Mouse (Mus musculus): Measurements from ENCODE around the gene Eno1. TPM values are rescaled to one million over a fixed set of nuclear protein-coding genes. Genes with fewer than 3 reads are reported as not detected.
A peak's percentile ranks its signal among the peaks of the same experiment; 100 is the strongest.

Gene Eno1
- polyA plus RNA-seq, 1 experiment from 2014 or later, result 3,458 TPM

DNA sequence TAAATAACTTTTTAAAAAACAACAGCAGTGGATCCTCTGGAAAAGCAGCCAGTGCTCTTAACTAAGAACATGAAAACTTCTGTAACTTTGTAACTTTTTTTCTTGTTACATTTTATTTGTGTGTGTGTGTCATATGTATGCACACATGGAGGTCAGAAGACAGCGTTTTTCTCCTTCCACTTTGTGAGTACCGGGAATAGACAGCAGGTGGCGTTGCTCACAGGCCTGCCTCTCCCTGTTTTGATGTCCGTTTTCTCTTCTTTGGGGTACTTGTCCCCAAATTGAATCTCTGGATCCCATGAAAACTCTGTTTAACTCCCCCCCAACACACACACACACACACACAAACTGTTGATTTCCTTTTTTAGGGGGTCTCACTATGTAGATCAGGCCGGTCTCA lies 22.6 kb upstream of the Eno1 start:
- WGBS, result 27% methylated on average over 5 of the region's 5 CpGs
- Histone ChIP-seq H3K27me3 (replicated peaks; ENCODE audit: low read depth, poor library complexity, severe bottlenecking) (no peaks in the 10 kb centered on the region), H3K4me3 (no peak overlapping the region), H3K4me1 (peaks cover 20% of the 10 kb centered on the region), H3K9me3 (no peaks in the 10 kb centered on the region), H3K27ac (replicated peaks) (no peak overlapping the region), H3K36me3 (replicated peaks) (no peaks in the 10 kb centered on the region)
- DNase-seq (ENCODE audit: low spot score), result no peak

DNA sequence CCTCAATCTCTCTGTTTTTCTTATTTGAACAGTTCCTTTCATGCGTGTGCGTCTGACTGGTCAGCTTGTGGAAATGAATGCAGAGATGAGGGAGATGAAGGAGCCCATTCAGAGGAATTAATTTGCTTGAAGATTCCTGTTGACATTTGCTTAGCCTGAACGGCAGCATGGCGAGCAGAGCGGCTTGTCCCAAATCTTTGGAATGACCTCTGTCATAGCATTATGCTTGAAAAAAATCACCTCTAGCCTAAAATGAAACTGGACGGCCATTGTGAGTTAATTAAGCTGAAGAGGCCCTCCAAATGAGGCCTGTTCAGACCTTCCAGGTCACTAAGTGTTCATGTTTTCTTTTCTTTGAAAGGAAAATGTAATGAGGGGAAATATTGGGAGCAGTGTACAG lies 20.1 kb upstream of the Eno1 start:
- no peak for DNase-seq (ENCODE audit: low spot score)
- H3K4me3 ChIP-seq, result no peak overlapping the region
- H3K27me3 ChIP-seq (replicated peaks; ENCODE audit: low read depth, poor library complexity, severe bottlenecking), result peaks cover 4% of the 10 kb centered on the region; the same call in 1 of the 2 replicates
- H3K36me3 ChIP-seq (replicated peaks), result no peaks in the 10 kb centered on the region
- no peaks in the 10 kb centered on the region for H3K9me3 ChIP-seq
- peaks cover 30% of the 10 kb centered on the region for H3K4me1 ChIP-seq
- no peak overlapping the region for H3K27ac ChIP-seq (replicated peaks)
- 68% methylated on average over 6 of the region's 6 CpGs for WGBS

DNA sequence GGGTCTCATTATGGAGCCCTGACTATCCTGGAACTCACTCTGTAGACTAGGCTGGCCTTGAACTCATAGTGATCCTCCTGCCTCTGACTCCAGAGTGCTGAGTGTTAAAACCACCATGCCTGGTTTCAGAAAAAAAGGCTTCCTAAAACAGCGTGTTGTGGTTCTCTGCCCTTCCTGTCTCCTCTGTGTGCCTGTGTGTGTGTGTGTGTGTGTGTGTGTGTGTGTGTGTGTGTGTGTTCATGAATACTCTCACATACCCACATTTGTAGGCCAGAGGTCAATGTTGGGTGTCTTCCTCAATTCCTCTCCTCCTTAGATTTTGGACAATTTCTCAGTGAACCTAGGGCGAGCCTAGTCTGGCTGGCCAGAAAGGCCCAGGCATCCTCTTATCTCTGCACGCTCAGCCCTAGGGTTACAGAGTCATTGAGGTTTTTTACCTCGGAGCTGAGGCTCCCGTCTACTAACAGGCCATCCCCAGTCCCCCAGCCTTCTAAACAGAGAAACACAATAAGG lies 19.4 kb upstream of the Eno1 start:
- Histone ChIP-seq H3K27me3 (replicated peaks; ENCODE audit: low read depth, poor library complexity, severe bottlenecking) (peaks cover 8% of the 10 kb centered on the region; the same call in 1 of the 2 replicates), H3K27ac (replicated peaks) (0 out of 2 replicates have a peak overlapping the region, but pooled peaks have one; percentile 0), H3K4me1 (peaks cover 30% of the 10 kb centered on the region), H3K4me3 (no peak overlapping the region), H3K36me3 (replicated peaks) (no peaks in the 10 kb centered on the region), H3K9me3 (no peaks in the 10 kb centered on the region)
- DNase-seq (ENCODE audit: low spot score), result no peak
- 71% methylated on average over 5 of the region's 5 CpGs for WGBS

DNA sequence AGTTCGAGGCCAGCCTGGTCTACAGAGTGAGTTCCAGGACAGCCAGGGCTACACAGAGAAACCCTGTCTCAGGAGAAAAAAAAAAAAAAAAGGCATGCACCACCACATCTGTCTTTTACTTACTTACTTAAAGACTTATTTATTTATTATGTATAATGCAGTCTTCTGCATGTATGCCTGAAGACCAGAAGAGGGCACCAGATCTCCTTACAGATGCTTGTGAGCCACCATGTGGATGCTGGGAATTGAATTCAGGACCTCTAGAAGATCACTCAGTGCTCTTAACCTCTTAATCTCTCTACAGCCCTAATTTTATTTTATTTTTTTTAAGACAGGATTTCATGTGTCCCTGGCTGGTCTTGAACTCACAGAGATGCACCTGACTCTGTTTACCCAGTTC lies 18.6 kb upstream of the Eno1 start:
- Histone ChIP-seq H3K36me3 (replicated peaks) (no peaks in the 10 kb centered on the region), H3K27ac (replicated peaks) (no peak overlapping the region), H3K9me3 (no peaks in the 10 kb centered on the region), H3K27me3 (replicated peaks; ENCODE audit: low read depth, poor library complexity, severe bottlenecking) (peaks cover 8% of the 10 kb centered on the region; the same call in 1 of the 2 replicates), H3K4me1 (peaks cover 21% of the 10 kb centered on the region), H3K4me3 (no peak overlapping the region)
- WGBS, result 84% methylated on average over 1 of the region's 1 CpGs
- DNase-seq (ENCODE audit: low spot score), result no peak

DNA sequence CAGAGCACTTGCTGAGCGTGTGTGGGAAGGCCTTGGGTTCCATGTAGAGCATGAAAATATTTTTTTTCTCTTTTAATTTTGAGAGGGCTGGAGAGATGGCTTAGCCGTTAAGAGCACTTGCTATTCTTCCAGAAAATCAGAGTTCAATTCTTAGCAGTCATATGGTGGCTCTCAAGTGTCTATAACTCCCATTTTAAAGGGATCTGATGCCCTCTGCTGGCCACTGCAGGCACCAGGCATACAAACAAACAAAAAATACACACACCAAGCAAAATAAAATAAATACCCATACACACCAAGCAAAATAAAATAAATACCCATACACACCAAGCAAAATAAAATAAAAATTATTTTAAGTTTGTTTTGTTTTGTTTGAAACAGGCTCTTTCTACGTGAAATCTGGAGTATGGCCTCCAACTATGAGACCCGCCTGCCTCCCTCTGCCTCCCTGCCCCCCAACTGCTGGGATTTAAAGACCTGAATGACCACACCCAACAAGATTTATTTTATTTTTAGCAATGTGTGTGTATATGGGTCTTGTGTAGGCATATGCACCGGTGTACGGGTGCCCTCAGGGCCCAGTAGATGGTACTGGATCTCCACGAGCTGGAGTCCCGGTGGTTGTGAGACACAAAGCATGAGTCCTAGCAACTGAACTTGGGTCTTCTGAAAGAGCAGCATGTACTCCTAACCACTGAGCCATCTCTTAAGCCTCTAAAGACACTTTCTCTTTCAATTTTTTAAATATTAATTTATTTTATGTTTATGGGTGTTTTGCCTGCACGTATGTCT lies 16.8 kb upstream of the Eno1 start:
- peaks cover 8% of the 10 kb centered on the region; the same call in 1 of the 2 replicates for H3K27me3 ChIP-seq (replicated peaks; ENCODE audit: low read depth, poor library complexity, severe bottlenecking)
- H3K4me1 ChIP-seq, result peaks cover 15% of the 10 kb centered on the region
- WGBS, result 73% methylated on average over 9 of the region's 9 CpGs
- H3K9me3 ChIP-seq, result no peaks in the 10 kb centered on the region
- no peaks in the 10 kb centered on the region for H3K36me3 ChIP-seq (replicated peaks)
- H3K4me3 ChIP-seq, result no peak overlapping the region
- peak; percentile 64 for DNase-seq (ENCODE audit: low spot score)
- H3K27ac ChIP-seq (replicated peaks), result no peak overlapping the region

DNA sequence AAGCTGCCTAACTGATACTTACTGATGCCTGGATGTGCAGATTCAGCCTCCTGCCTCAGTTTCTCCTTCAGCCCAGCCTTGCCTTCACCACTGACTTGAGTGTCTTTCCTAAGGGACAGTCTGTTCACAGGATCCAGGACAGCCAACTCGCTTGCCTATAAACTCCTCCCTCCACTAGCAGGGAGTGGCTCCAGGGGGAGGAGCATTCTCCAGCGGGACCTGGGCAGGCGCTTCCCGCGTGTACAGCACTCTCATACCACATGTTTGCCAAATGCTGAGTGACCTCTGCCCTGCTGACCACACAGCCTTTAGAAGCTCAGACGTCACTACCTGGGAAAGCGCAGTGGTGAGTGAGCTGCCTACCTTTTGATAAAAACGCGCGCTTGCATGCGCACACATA lies 15.9 kb upstream of the Eno1 start:
- Histone ChIP-seq H3K36me3 (replicated peaks) (no peaks in the 10 kb centered on the region), H3K27ac (replicated peaks) (peak overlapping the region; percentile 44; the same call in 1 of the 2 replicates), H3K4me3 (peak overlapping the region; percentile 42), H3K27me3 (replicated peaks; ENCODE audit: low read depth, poor library complexity, severe bottlenecking) (peaks cover 8% of the 10 kb centered on the region; the same call in 1 of the 2 replicates), H3K9me3 (no peaks in the 10 kb centered on the region), H3K4me1 (peaks cover 18% of the 10 kb centered on the region)
- WGBS, result 14% methylated on average over 11 of the region's 11 CpGs
- peak; percentile 70 for DNase-seq (ENCODE audit: low spot score)

DNA sequence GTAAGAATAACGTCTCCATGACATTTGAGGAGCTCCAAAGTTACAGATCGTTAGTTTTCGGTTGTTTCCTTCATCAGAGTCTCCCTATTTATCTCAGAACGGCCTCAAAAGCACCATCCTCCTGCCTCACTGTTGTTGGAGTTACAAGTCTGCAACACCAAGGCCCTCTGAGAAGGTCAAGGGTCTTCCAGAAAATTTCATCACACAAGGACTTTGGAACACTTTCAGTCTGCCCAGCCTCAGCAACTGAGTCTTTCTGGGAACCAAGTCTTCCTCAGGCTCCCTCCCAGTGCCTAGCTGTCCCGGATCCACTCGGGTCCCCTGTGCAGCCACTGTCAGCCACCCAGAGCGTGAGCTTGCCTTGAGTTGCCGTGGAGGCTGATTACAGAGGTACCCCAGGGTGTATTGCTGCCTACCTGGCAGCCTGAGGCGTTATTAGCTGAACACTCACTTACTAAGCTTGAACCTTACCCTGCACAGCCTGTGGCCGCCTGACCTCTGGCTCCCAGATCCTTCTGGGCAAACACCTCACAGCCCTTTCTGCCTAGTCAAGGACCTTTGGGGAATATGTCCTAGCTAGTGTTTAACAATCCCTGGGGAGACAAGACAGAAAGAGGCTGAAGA lies 15.4 kb upstream of the Eno1 start:
- Histone ChIP-seq H3K36me3 (replicated peaks) (no peaks in the 10 kb centered on the region), H3K4me3 (peak overlapping the region; percentile 42), H3K27me3 (replicated peaks; ENCODE audit: low read depth, poor library complexity, severe bottlenecking) (peaks cover 8% of the 10 kb centered on the region; the same call in 1 of the 2 replicates), H3K4me1 (peaks cover 18% of the 10 kb centered on the region), H3K27ac (replicated peaks) (no peak overlapping the region; the same call in 1 of the 2 replicates), H3K9me3 (no peaks in the 10 kb centered on the region)
- DNase-seq (ENCODE audit: low spot score), result no peak
- 42% methylated on average over 10 of the region's 10 CpGs for WGBS

DNA sequence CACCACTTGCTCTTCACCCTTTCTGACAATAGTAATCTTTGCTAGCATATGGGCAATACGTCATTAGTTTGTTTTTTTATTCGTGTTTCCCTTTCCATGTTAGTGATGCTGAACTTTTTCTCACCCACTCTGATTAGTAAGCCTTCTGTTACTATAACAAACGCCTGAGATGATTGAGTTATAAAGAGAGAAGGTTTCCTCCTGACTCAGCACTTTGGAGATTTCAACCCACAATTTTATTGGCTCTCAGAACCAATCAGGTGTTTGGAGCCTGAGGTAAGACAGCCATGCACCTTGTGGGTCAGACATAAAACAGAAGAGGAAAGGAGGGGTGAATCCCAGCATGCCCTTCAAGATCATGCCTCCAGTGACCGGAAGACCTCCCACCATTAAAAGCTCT lies 12.7 kb upstream of the Eno1 start:
- Histone ChIP-seq H3K27me3 (replicated peaks; ENCODE audit: low read depth, poor library complexity, severe bottlenecking) (peaks cover 8% of the 10 kb centered on the region; the same call in 1 of the 2 replicates), H3K9me3 (no peaks in the 10 kb centered on the region), H3K4me1 (peaks cover 26% of the 10 kb centered on the region), H3K27ac (replicated peaks) (no peak overlapping the region), H3K36me3 (replicated peaks) (no peaks in the 10 kb centered on the region), H3K4me3 (no peak overlapping the region)
- DNase-seq (ENCODE audit: low spot score), result no peak
- 88% methylated on average over 4 of the region's 4 CpGs for WGBS

DNA sequence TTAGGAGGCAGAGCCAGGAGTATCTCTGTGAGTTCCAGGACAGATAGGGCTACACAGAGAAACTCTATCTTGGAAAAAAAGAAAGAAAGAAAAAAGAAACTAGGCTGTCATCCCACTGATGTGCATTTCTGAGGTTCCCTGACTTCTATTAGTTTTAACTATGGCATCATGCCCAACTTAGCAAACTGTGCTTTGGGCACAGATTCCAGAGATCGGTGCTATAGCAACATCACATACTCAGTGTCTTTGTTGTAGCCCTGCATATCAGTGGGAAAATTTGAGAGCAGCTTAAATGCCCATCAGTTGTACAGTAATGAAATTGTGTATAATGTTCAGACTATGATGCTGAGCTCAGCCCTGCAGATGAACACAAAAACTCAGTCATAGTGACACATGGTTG lies 10.8 kb upstream of the Eno1 start:
- no peak for DNase-seq (ENCODE audit: low spot score)
- no peaks in the 10 kb centered on the region for H3K9me3 ChIP-seq
- 96% methylated on average over 1 of the region's 1 CpGs for WGBS
- peaks cover 39% of the 10 kb centered on the region for H3K4me1 ChIP-seq
- H3K27me3 ChIP-seq (replicated peaks; ENCODE audit: low read depth, poor library complexity, severe bottlenecking), result peaks cover 10% of the 10 kb centered on the region; the same call in 1 of the 2 replicates
- H3K36me3 ChIP-seq (replicated peaks), result no peaks in the 10 kb centered on the region
- no peak overlapping the region for H3K4me3 ChIP-seq
- H3K27ac ChIP-seq (replicated peaks), result no peak overlapping the region

DNA sequence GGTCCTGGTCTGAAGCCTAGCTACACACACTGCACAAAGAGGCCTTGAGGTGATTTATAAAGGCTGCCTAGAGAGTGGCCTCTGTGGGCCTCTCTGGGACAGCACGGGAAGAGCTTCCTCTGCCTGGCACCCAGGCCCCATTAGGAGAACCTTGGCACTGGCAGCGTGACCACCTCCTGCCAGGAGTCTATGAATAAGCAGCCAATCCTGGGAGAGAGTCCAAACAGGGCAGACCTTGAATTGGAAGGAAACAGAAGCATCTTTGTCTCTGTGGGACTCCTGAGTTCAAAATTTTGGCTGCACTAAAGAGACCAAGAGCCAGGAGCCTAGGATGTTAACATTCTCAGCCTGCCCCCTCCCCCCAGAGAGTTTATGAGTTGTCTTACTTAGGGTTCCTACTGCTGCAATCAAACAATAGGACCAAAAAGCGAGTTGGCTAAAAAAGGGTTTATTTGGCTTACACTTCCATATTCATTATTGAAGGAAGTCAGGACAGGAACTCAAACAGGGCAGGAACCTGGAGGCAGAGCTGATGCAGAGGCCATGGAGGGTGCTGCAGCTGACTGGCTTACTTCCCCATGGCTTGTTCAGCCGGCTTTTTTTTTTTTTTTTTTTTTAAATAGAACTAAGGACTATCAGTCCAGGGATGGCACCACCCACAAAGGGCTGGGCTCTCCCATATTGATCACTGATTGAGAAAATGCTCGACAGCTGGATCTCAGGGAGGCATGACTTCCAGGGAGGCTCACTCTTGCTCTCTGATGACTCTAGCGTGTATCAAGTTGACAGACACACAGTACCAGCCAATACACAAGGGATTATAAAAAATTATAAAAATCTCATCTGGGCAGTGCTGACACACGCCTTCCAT lies 9.5 kb upstream of the Eno1 start:
- no peaks in the 10 kb centered on the region for H3K9me3 ChIP-seq
- H3K27ac ChIP-seq (replicated peaks), result no peak overlapping the region
- DNase-seq (ENCODE audit: low spot score), result no peak
- peaks cover 10% of the 10 kb centered on the region; the same call in 1 of the 2 replicates for H3K27me3 ChIP-seq (replicated peaks; ENCODE audit: low read depth, poor library complexity, severe bottlenecking)
- H3K36me3 ChIP-seq (replicated peaks), result no peaks in the 10 kb centered on the region
- WGBS, result 54% methylated on average over 7 of the region's 7 CpGs
- H3K4me3 ChIP-seq, result no peak overlapping the region
- H3K4me1 ChIP-seq, result peaks cover 44% of the 10 kb centered on the region

DNA sequence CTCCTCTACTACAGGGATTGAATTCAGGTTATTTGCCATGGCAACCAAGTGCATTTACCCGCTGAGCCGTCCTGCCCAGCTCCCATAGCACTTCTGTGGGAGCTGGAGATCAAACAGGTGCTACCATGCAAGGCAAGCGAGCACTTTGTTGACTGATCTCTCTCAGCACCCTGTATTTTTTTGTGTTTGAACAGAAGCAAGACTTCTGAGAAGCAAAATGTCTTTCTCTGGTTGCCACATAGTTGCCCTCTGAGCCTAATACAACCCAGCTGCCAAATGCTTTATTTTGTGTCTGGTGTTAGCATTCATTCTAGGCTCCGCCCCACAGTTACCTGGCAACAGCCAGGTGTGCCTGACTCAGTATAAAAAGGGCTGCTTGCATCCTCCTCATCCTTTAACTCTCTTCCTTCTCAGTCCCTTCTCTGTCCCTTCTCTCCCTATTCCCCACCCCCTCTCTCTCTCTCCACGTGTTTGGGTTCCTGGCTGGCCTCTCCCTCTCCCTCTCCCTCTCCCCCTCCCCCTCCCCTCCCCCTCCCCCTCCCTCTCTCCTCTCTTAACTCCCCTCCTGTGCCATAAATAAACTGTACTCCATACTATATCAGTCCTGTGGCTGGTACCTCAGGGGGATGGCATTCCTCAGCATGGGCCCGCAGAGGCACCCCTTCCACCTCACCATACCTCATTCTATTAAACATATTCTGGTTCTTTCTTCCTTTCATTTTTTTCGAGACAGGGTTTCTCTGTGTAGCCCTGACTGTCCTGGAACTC lies 7.8 kb upstream of the Eno1 start:
- H3K27ac ChIP-seq (replicated peaks), result peak overlapping the region; percentile 3; the same call in 1 of the 2 replicates
- H3K4me1 ChIP-seq, result peaks cover 47% of the 10 kb centered on the region
- no peaks in the 10 kb centered on the region for H3K36me3 ChIP-seq (replicated peaks)
- no peak overlapping the region for H3K4me3 ChIP-seq
- H3K27me3 ChIP-seq (replicated peaks; ENCODE audit: low read depth, poor library complexity, severe bottlenecking), result peaks cover 11% of the 10 kb centered on the region; the same call in 1 of the 2 replicates
- no peaks in the 10 kb centered on the region for H3K9me3 ChIP-seq
- DNase-seq (ENCODE audit: low spot score), result no peak
- 47% methylated on average over 7 of the region's 7 CpGs for WGBS
